Mouse (Mus musculus) small intestine, adult 2 months (tissue): ENCODE data around the gene 1700012B09Rik.

Source experiments
- CTCF ChIP-seq: fragments of 200-500 bp; IDR thresholded peaks from 2 replicates; pipeline ENCODE4 v1.5.1; 2012; ENCODE audit warnings: low read depth, mild to moderate bottlenecking, control low read depth, inconsistent platforms, low read length, moderate library complexity, mixed read lengths; ENCODE audit not compliant: insufficient replicate concordance, insufficient read length; ENCODE audit errors: extremely low read depth
- POLR2A ChIP-seq: fragments of 200-500 bp; IDR thresholded peaks from 2 replicates; pipeline ENCODE4 v1.6.1; 2012; ENCODE audit warnings: low read depth, mild to moderate bottlenecking, control low read depth, inconsistent platforms, low read length, moderate library complexity

DNA sequence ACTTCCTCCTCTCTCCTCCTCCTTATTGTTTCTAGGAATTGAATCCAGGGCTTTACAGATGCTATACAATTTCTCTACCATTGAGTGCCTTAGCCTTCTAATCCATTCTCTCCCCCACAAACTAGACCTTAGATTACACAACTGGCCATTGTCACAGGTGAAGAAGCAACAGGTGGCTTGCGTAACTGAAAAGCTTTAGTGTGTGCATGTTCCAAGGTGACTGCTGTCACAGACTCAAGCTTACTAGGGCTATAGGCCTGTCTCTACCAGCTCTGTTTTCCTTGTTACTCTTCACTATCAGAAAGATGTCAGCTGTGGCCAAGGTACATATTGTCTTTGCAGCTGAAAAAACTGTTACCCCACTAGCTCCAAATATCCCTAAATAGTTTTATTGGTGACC, 36.0 kb upstream of the 1700012B09Rik start:
- TF ChIP-seq CTCF (no peak), POLR2A (no peak)
